Mouse (Mus musculus): Measurements from ENCODE around the gene Elk3. TPM values are rescaled to one million over a fixed set of nuclear protein-coding genes. Genes with fewer than 3 reads are reported as not detected.

The Elk3 gene
- polyA plus RNA-seq, 1 experiment = 65.1 TPM

- Histone ChIP-seq H3K27ac (ENCODE audit: insufficient read depth, low read depth, low read length) (no peak overlapping the region), H3K4me3 (ENCODE audit: insufficient read depth, low read length) (no peak overlapping the region), H3K4me1 (ENCODE audit: control insufficient read depth, insufficient read depth, low read length) (peaks cover 18% of the 10 kb centered on the region)
- TF ChIP-seq POLR2A (IDR thresholded peaks at IDR 0.05; ENCODE audit: borderline replicate concordance, low read depth, low read length) (no peak), CTCF (IDR thresholded peaks at IDR 0.05; ENCODE audit: low read depth, low read length) (no peak)
Observed at GRCm38 (mm10) chr10:93321763-93322162, 10.8 kb upstream of the Elk3 start.

GRCm38 (mm10) chr10:93320148-93320547 is 9.2 kb upstream of the Elk3 start:
- TF ChIP-seq CTCF (IDR thresholded peaks at IDR 0.05; ENCODE audit: low read depth, low read length) (no peak), POLR2A (IDR thresholded peaks at IDR 0.05; ENCODE audit: borderline replicate concordance, low read depth, low read length) (no peak)
- no peak overlapping the region for H3K4me3 ChIP-seq (ENCODE audit: insufficient read depth, low read length)
- H3K27ac ChIP-seq (ENCODE audit: insufficient read depth, low read depth, low read length) = no peak overlapping the region
- peaks cover 13% of the 10 kb centered on the region for H3K4me1 ChIP-seq (ENCODE audit: control insufficient read depth, insufficient read depth, low read length)

- Histone ChIP-seq H3K4me3 (ENCODE audit: insufficient read depth, low read length) (no peak overlapping the region), H3K27ac (ENCODE audit: insufficient read depth, low read depth, low read length) (no peak overlapping the region), H3K4me1 (ENCODE audit: control insufficient read depth, insufficient read depth, low read length) (peaks cover 13% of the 10 kb centered on the region)
- TF ChIP-seq CTCF (IDR thresholded peaks at IDR 0.05; ENCODE audit: low read depth, low read length) (no peak), POLR2A (IDR thresholded peaks at IDR 0.05; ENCODE audit: borderline replicate concordance, low read depth, low read length) (no peak)
Observed at GRCm38 (mm10) chr10:93319526-93320063, 8.7 kb upstream of the Elk3 start.

GRCm38 (mm10) chr10:93316909-93317308 is 6.0 kb upstream of the Elk3 start:
- peaks cover 13% of the 10 kb centered on the region for H3K4me1 ChIP-seq (ENCODE audit: control insufficient read depth, insufficient read depth, low read length)
- no peak overlapping the region for H3K27ac ChIP-seq (ENCODE audit: insufficient read depth, low read depth, low read length)
- TF ChIP-seq CTCF (IDR thresholded peaks at IDR 0.05; ENCODE audit: low read depth, low read length) (no peak), POLR2A (IDR thresholded peaks at IDR 0.05; ENCODE audit: borderline replicate concordance, low read depth, low read length) (no peak)
- H3K4me3 ChIP-seq (ENCODE audit: insufficient read depth, low read length) = no peak overlapping the region

GRCm38 (mm10) chr10:93311576-93311975 is 641 bp upstream of the Elk3 start:
- Histone ChIP-seq H3K4me3 (ENCODE audit: insufficient read depth, low read length) (no peak overlapping the region), H3K27ac (ENCODE audit: insufficient read depth, low read depth, low read length) (no peak overlapping the region), H3K4me1 (ENCODE audit: control insufficient read depth, insufficient read depth, low read length) (peaks cover 14% of the 10 kb centered on the region)
- TF ChIP-seq POLR2A (IDR thresholded peaks at IDR 0.05; ENCODE audit: borderline replicate concordance, low read depth, low read length) = no peak
- TF ChIP-seq CTCF (IDR thresholded peaks at IDR 0.05; ENCODE audit: low read depth, low read length) = no peak

GRCm38 (mm10) chr10:93309934-93310621 is 857 bp downstream of the Elk3 start:
- H3K27ac ChIP-seq (ENCODE audit: insufficient read depth, low read depth, low read length) = peak overlapping the region; percentile 80
- H3K4me3 ChIP-seq (ENCODE audit: insufficient read depth, low read length) = peak overlapping the region; percentile 99
- peaks cover 22% of the 10 kb centered on the region for H3K4me1 ChIP-seq (ENCODE audit: control insufficient read depth, insufficient read depth, low read length)
- TF ChIP-seq CTCF (IDR thresholded peaks at IDR 0.05; ENCODE audit: low read depth, low read length) = no peak

- Histone ChIP-seq H3K27ac (ENCODE audit: insufficient read depth, low read depth, low read length) (peak overlapping the region; percentile 80), H3K4me1 (ENCODE audit: control insufficient read depth, insufficient read depth, low read length) (peaks cover 25% of the 10 kb centered on the region), H3K4me3 (ENCODE audit: insufficient read depth, low read length) (peak overlapping the region; percentile 99)
- TF ChIP-seq CTCF (IDR thresholded peaks at IDR 0.05; ENCODE audit: low read depth, low read length) (no peak), POLR2A (IDR thresholded peaks at IDR 0.05; ENCODE audit: borderline replicate concordance, low read depth, low read length) (no peak)
Observed at GRCm38 (mm10) chr10:93309131-93309933, 1.6 kb downstream of the Elk3 start.

GRCm38 (mm10) chr10:93306367-93306766 is 4.6 kb downstream of the Elk3 start:
- no peak for TF ChIP-seq POLR2A (IDR thresholded peaks at IDR 0.05; ENCODE audit: borderline replicate concordance, low read depth, low read length)
- TF ChIP-seq CTCF (IDR thresholded peaks at IDR 0.05; ENCODE audit: low read depth, low read length) = no peak
- peak overlapping the region; percentile 42 for H3K27ac ChIP-seq (ENCODE audit: insufficient read depth, low read depth, low read length)
- H3K4me1 ChIP-seq (ENCODE audit: control insufficient read depth, insufficient read depth, low read length) = peaks cover 30% of the 10 kb centered on the region
- peak overlapping the region; percentile 23; the same call in 1 of the 2 replicates for H3K4me3 ChIP-seq (ENCODE audit: insufficient read depth, low read length)

GRCm38 (mm10) chr10:93305946-93306345 is 5.0 kb downstream of the Elk3 start:
- peak overlapping the region; percentile 42 for H3K27ac ChIP-seq (ENCODE audit: insufficient read depth, low read depth, low read length)

GRCm38 (mm10) chr10:93303231-93303630 is 7.7 kb downstream of the Elk3 start:
- TF ChIP-seq POLR2A (IDR thresholded peaks at IDR 0.05; ENCODE audit: borderline replicate concordance, low read depth, low read length) (no peak), CTCF (IDR thresholded peaks at IDR 0.05; ENCODE audit: low read depth, low read length) (no peak)

More at GRCm38 (mm10) chr10:93305946-93306345, 5.0 kb downstream of the Elk3 start:
- H3K4me1 ChIP-seq (ENCODE audit: control insufficient read depth, insufficient read depth, low read length) = peaks cover 30% of the 10 kb centered on the region
- no peak for TF ChIP-seq POLR2A (IDR thresholded peaks at IDR 0.05; ENCODE audit: borderline replicate concordance, low read depth, low read length)
- TF ChIP-seq CTCF (IDR thresholded peaks at IDR 0.05; ENCODE audit: low read depth, low read length) = no peak
- peak overlapping the region; percentile 23; the same call in 1 of the 2 replicates for H3K4me3 ChIP-seq (ENCODE audit: insufficient read depth, low read length)

More at GRCm38 (mm10) chr10:93303231-93303630, 7.7 kb downstream of the Elk3 start:
- Histone ChIP-seq H3K4me3 (ENCODE audit: insufficient read depth, low read length) (no peak overlapping the region), H3K4me1 (ENCODE audit: control insufficient read depth, insufficient read depth, low read length) (peaks cover 32% of the 10 kb centered on the region), H3K27ac (ENCODE audit: insufficient read depth, low read depth, low read length) (no peak overlapping the region)
